Mouse (Mus musculus) v-Abl transformed pro-B cells (cell line): Measurements from ENCODE around the gene Akr1d1.

ENCODE experiments used
- in situ Hi-C, 2 experiments: fragments of 400-800 bp; cut with MboI; formaldehyde crosslinking; loops; one replicate each; pipeline ENCODE4 v1.15.1; 2025; ENCODE audit not compliant: unreplicated experiment in 2 of 2

Gene Akr1d1

GRCm38 (mm10) chr6:37554327-37554726 is 24.4 kb downstream of the Akr1d1 start:
- in situ Hi-C loops = no loop called here

- in situ Hi-C loops = no loop called here
These were observed 33.9 kb downstream of the Akr1d1 start for GRCm38 (mm10) chr6:37563861-37564260.

DNA sequence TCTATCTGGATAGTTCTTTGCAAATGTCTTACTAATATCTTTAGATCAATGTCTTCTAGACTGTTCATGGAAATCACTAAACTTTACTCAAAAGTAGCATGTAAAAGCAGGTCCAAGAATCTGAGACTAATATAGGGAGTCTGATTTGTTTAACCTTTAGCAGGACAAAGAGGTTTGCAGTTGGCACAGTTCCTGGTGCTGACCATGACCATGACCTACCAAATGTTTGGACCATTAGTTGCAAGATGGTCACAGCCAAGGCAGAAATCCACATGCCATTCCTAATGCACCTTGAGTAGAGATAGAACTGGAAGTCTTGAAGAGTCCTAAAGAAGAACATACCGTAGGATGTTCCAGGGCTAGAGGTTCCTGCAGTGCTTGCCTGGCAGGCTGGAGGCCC is 37.4 kb downstream of the Akr1d1 start:
- in situ Hi-C loops = no loop called here

- in situ Hi-C loops = no loop called here
These were observed 42.0 kb downstream of the Akr1d1 start for GRCm38 (mm10) chr6:37571939-37572338.

DNA sequence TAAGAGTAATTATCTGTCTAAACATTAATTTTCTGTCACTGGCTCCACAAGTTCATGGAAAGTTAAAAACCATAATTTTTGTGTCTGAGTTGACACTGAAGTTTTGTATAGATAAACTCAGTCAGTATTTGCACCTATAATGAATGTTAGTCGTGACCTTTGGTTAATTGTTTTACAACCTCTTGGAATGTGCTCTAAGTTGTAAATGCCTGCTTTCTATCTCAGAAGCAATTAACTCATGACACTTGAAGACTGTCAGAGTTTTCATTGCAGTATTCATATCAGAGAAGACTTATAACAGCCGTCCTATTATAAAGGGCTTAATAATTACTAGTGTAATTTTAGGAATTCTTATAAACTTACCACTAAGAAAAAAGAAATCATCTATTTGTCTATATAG is 43.0 kb downstream of the Akr1d1 start:
- in situ Hi-C loops = no loop called here

GRCm38 (mm10) chr6:37580476-37580875 is 50.5 kb downstream of the Akr1d1 start:
- in situ Hi-C loops = no loop called here

- in situ Hi-C loops = no loop called here
These were observed 59.5 kb downstream of the Akr1d1 start for GRCm38 (mm10) chr6:37589340-37589962.

DNA sequence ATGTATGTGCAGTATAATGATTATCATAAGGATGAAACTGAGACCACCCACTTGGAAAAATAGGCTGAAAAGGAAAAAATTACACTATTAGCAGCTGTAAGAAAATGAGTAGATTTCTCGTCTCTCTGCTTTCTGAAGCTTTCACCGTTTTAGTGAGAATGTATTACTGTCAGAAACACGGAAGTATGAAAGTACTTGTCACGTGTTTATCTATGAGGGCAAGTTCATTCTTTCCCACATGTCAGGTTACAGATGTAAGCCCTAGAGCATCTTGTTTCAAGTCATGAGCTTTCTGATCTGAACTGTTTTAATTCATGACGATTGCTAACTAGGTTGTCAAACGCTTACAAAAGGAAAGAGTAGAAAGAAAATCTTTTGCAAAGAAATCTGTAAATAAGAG is 60.8 kb downstream of the Akr1d1 start:
- in situ Hi-C loops = loop anchor here (5.0 to 10.0 kb wide), 6 partner anchors 124 to 477 kb away; partner anchors contain the start of gene Trim24 (in 1 of the 2)

DNA sequence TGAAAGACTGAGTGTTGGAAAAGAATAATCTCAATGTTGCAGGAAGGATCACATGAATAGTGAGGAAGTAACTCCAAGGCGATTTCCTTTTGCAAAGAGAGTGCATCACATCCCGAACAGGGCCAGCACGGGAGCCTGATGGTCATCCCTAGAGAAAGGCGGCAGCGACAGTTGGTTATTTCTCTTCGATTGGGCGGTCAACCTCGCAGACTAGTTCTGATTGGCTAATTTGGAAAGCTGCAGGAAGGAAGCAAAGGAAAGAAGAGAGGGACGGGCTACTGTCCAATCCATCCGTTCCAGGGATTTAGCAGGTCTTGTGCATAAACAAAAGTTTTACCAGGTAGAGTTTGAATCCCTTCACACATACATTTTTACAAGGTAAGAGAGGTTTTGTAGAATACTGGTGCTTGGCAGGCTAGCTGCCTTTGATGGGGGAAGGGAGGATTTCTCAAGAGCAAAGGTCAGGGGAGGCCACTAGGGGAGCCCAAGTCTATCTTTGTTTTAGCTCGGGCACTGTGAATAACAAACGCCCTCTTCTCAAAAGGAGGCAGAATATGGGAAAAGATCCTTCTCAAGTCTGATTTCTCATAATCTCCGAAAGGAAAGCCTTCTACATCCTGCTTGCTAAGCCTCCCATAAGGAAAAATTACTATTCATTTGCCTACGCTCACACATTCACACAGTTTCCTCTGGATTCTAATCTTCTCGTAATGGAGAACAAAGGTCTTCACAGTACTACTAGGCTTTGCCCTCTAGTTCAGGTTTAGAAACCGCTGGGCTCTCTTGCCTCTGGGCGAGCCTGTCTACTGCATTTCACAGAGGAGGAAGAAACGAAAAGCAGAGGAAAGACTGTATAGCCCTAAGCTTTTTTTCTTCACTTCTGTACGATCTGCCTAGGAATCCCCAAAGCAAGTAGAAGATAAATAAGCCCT is 62.4 kb downstream of the Akr1d1 start:
- in situ Hi-C loops = loop anchor here (5.0 to 10.0 kb wide), 6 partner anchors 122 to 475 kb away; partner anchors contain the start of gene Trim24 (in 1 of the 2)

DNA sequence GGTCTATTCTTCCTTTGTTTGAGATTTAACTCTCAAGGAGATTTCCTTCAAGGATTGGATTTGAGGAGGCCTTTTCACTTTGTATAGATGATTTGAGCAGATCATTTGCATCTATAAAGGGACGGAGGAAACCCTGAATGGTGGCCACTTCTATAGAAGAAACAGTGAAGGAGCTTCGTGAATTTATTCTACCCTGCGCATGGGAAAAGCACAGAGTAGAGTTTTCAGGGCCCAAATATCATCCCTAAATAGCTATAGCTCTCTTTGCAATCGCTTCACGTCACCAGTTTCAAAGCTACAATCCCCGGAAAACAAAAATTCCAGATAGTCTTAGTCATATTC is 63.0 kb downstream of the Akr1d1 start:
- in situ Hi-C loops = loop anchor here (5.0 to 10.0 kb wide), 6 partner anchors 122 to 474 kb away; partner anchors contain the start of gene Trim24 (in 1 of the 2)

DNA sequence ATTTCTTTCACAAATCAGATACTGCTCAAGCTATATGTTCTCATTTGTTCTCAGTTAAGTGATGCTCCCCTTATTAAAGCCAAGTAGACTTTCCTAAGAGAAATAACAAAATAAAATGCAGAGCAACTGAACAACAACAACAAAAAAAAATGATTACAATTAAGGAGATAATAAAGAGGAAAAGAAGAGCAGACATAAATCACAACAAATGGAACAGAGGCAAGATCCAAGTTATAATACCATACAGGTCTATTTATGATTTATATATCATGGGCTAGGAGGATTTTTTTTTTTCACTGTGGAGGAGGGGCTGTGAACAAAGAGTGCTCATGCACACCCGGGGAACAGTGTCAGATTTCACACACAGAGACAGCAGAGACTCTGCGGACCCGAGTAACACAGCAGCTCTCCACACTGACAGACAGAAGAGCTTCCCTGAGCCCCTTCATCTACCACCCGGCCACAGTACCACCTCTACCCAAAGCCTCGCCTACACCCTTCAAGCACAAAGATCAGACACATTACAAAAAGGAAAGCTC is 63.6 kb downstream of the Akr1d1 start:
- in situ Hi-C loops = loop anchor here (5.0 to 10.0 kb wide), 6 partner anchors 121 to 474 kb away; partner anchors contain the start of gene Trim24 (in 1 of the 2)

GRCm38 (mm10) chr6:37597088-37597487 is 67.1 kb downstream of the Akr1d1 start:
- in situ Hi-C loops = loop anchor here (10.0 kb wide), 2 partner anchors 118 to 268 kb away; no protein-coding TSS in a partner anchor

GRCm38 (mm10) chr6:37598033-37598432 is 68.1 kb downstream of the Akr1d1 start:
- in situ Hi-C loops = loop anchor here (10.0 kb wide), 2 partner anchors 117 to 267 kb away; no protein-coding TSS in a partner anchor

DNA sequence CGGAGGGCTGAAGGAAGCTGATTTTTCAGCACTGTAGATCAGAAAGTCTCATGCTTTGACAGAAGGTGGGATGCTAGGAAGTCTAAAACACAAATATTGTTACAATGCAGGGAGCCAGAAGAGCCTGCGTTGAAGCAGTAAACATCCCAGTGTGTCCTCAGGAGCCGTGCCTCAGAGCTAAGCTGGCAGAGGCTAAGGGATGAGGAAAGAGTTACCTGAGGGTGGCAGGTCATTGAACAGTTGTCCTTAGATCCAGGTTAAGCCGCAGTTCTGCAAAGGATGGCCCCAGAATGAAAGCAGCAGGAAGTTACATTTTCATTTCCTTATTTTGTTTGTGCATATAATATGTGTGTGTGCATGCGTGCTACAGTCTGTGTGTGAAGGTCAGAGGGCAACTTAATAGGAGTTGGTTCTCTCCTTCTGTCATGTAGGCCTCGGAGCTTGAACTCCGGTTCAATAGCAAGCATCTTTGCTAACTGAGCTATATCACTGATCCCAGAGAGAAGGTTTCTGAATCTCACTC is 71.1 kb downstream of the Akr1d1 start:
- in situ Hi-C loops = no loop called here

GRCm38 (mm10) chr6:37602857-37603765 is 73.1 kb downstream of the Akr1d1 start:
- in situ Hi-C loops = no loop called here

GRCm38 (mm10) chr6:37604178-37604883 is 74.4 kb downstream of the Akr1d1 start:
- in situ Hi-C loops = no loop called here

DNA sequence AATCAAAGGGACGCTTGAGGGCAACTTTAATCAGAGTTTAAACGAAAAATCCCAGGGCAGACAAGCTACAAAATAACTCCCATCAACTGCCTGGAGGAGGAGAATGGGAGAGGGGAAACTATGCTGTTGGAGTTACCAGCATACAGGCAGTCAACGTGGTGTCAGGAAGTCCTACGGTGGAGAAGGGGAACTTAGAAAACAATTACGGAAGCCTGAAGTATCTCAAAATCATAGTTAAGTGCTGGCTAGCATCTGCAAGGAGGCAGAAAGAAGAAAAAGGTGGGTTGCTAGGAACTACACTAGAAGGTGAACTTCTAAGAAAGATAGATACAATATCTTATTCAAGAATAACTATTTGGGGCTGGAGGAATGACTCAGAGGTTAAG is 74.9 kb downstream of the Akr1d1 start:
- in situ Hi-C loops = no loop called here

DNA sequence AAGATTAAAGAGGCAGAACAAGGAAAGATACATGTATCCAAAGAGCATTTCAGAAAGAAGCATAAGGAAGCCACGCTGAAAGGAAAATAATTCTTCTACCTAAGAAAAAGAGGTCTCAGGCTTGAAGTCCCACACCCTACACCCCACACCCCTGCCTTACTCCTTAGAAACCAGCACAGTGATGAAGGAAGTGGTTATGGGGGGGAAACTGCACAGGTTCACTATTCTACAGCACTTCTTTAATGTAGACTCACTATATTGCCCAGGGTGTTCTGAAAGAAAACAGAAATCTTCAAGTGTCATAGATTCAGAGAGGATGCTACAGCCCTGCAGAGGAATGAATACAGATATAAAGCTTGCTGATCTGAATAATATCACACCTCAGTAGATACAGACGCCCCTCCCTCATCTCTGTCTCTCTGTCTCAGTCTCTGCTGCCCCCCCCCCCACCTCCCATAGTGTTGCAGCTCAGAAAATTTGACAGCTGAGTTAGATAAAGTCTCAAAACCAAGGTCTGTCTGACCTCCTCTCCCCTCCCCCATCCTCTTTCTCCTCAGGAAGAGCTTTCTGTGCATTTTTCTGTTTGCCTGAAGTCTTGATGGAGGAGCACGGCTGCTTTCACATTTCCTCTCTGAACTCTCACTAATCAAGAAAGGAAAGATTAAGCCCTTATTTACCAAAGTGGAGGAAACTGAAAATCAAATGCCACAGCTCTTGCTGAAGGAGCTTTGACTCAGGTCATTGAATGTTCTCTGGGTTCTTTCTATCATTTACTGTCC is 77.7 kb downstream of the Akr1d1 start:
- in situ Hi-C loops = no loop called here
